Mouse (Mus musculus) lung, postnatal 0 days (tissue): ENCODE results near the gene Fitm2.

Source experiments
- CTCF ChIP-seq: IDR thresholded peaks from 2 replicates; pipeline ENCODE4 v1.5.1; 2016; ENCODE audit warnings: antibody characterized with exemption, mild to moderate bottlenecking
- EP300 ChIP-seq: IDR thresholded peaks from 2 replicates; pipeline ENCODE4 v1.6.1; 2016; ENCODE audit warnings: antibody characterized with exemption, mild to moderate bottlenecking, control low read depth

- TF ChIP-seq CTCF (no peak), EP300 (no peak)
These were observed 23.2 kb downstream of the Fitm2 start for GRCm38 (mm10) chr2:163449276-163449675.
